Comparison of ENCODE assay signal across 10 mouse cellular contexts in genomic region chr2:84937491-84938150, GRCm38 (mm10). TPM values are rescaled to one million over a fixed set of nuclear protein-coding genes. Genes with fewer than 3 reads are reported as not detected.
DNase-seq lines count a peak whose midpoint lies in the region; ATAC-seq and TF ChIP-seq lines count a peak whose summit lies in the region.
"Had no signal": no experiment of that assay in that cellular context is flagged by ENCODE, and none has a peak within 500 bp of the region (broad histone marks: within the 10 kb centered on the region; RNA-seq: fewer than 3 reads in every experiment).

No protein-coding gene starts in this region.

- no peak overlapping the region for H3K9ac ChIP-seq in hindbrain, embryonic 14.5 days

- no peak for TF ChIP-seq CTCF in kidney, adult 2 months (conservative IDR thresholded peaks at IDR 0.05; ENCODE audit: insufficient read depth, insufficient read length, low read depth, low read length)

- peak overlapping the region; percentile 62 for H3K27ac ChIP-seq in kidney, adult 2 months (ENCODE audit: insufficient read depth, low read depth, low read length)
- H3K27ac ChIP-seq in brown adipose tissue, adult 24 weeks (replicated peaks; ENCODE audit: low read depth, low read length), result peak overlapping the region; percentile 87
- no peak overlapping the region for H3K27ac ChIP-seq in hindbrain, embryonic 14.5 days

- no peak for ATAC-seq in hindbrain, embryonic 14.5 days (ENCODE audit: low FRiP score)
- ATAC-seq: Patski had no signal

- WGBS in kidney, adult 2 months, result 52% methylated on average over 3 of the region's 3 CpGs
- 80% methylated on average over 3 of the region's 3 CpGs for WGBS in hindbrain, embryonic 14.5 days

- no peaks in the 10 kb centered on the region for H3K36me3 ChIP-seq in kidney, adult 2 months (ENCODE audit: control insufficient read depth, insufficient read depth, low read length)
- H3K36me3 ChIP-seq in hindbrain, embryonic 14.5 days (replicated peaks; ENCODE audit: control insufficient read depth, insufficient read depth), result no peaks in the 10 kb centered on the region

- peaks cover 3% of the 10 kb centered on the region; the same call in 1 of the 2 replicates for H3K4me1 ChIP-seq in kidney, adult 2 months (ENCODE audit: control insufficient read depth, insufficient read depth, low read length)
- H3K4me1 ChIP-seq in brown adipose tissue, adult 24 weeks (ENCODE audit: control insufficient read depth, insufficient read depth, insufficient read length, low read length), result peaks cover 15% of the 10 kb centered on the region; the same call in 1 of the 2 replicates
- H3K4me1 ChIP-seq in hindbrain, embryonic 14.5 days (replicated peaks; ENCODE audit: control insufficient read depth, insufficient read depth, low read length), result no peaks in the 10 kb centered on the region

- no peaks in the 10 kb centered on the region for H3K9me3 ChIP-seq in hindbrain, embryonic 14.5 days (ENCODE audit: control insufficient read depth, low read length)

- TF ChIP-seq POLR2A in kidney, adult 2 months (IDR thresholded peaks at IDR 0.05; ENCODE audit: low read depth, low read length), result no peak

- H3K27me3 ChIP-seq in kidney, adult 2 months (replicated peaks; ENCODE audit: control insufficient read depth, insufficient read depth, low read length), result no peaks in the 10 kb centered on the region
- H3K27me3 ChIP-seq in hindbrain, embryonic 14.5 days (ENCODE audit: control insufficient read depth, insufficient read depth, low read length), result peaks cover 8% of the 10 kb centered on the region; the same call in 1 of the 2 replicates

- DNase-seq in kidney, adult 2 months, result peak; percentile 15
- no peak for DNase-seq in kidney, postnatal 25 days
- no peak for DNase-seq in hindbrain, embryonic 14.5 days (ENCODE audit: low spot score)
- peak; percentile 38 for DNase-seq in lung, postnatal 14 days
- DNase-seq in layer of hippocampus, adult 8-10 months (ENCODE audit: low spot score in 2 of 2), result no peak
- no peak for DNase-seq in frontal cortex, postnatal 36 days (ENCODE audit: low spot score in 2 of 2)
- DNase-seq in ovary, postnatal 10 days (ENCODE audit: low spot score), result no peak

- H3K4me2 ChIP-seq in hindbrain, embryonic 14.5 days (replicated peaks), result peak overlapping the region; percentile 50

- peak overlapping the region; percentile 70 for H3K4me3 ChIP-seq in kidney, adult 2 months (ENCODE audit: insufficient read depth, low read depth, low read length)
- peak overlapping the region; percentile 64 for H3K4me3 ChIP-seq in brown adipose tissue, adult 24 weeks (ENCODE audit: insufficient read depth, low read depth, low read length)
- no peak overlapping the region for H3K4me3 ChIP-seq in hindbrain, embryonic 14.5 days (replicated peaks; ENCODE audit: low read length)

RNA-seq across cellular contexts. Expression of gene Slc43a3, which starts 1.2 kb away (rescaled TPM):
- polyA plus RNA-seq in kidney, adult 2 months (2012; rRNA removed), result 60.8 and 62.2 TPM in 2 replicates
- polyA plus RNA-seq in brown adipose tissue, adult 24 weeks (2012; ENCODE audit: insufficient read depth, insufficient read length, missing spikeins), result 18.5 and 18.6 TPM in 2 replicates
- polyA plus RNA-seq in hindbrain, embryonic 14.5 days (2014; fragmentation: Nextera tagmentation; extraction: Ambion mirVana), result 4.8 and 4.9 TPM in 2 replicates
- total RNA-seq in layer of hippocampus, adult 8-10 months (2022), result 1 to 10 TPM in 3 of 4 experiments, not detected in 1; 1.1 to 3.1 (median 2.1) TPM
- polyA plus RNA-seq: Patski had no signal

RNA-seq across cellular contexts. Expression of gene Prg2, which starts 42.6 kb away (rescaled TPM):
- 0.16 TPM in 1 of 2 replicates, not detected in the other for polyA plus RNA-seq in kidney, adult 2 months (2012; rRNA removed)
- polyA plus RNA-seq in brown adipose tissue, adult 24 weeks (2012; ENCODE audit: insufficient read depth, insufficient read length, missing spikeins), result not detected in 2 replicates
- not detected in 2 replicates for polyA plus RNA-seq in hindbrain, embryonic 14.5 days (2014; fragmentation: Nextera tagmentation; extraction: Ambion mirVana)
- not detected for total RNA-seq in layer of hippocampus, adult 8-10 months (2022)
- total RNA-seq: heart, postnatal 14 days had no signal
- polyA plus RNA-seq: Patski had no signal

RNA-seq across cellular contexts. Expression of gene Prg3, which starts 50.4 kb away (rescaled TPM):
- polyA plus RNA-seq in kidney, adult 2 months (2012; rRNA removed), result 0.28 TPM in 1 of 2 replicates, not detected in the other
- not detected in 2 replicates for polyA plus RNA-seq in brown adipose tissue, adult 24 weeks (2012; ENCODE audit: insufficient read depth, insufficient read length, missing spikeins)
- not detected in 2 replicates for polyA plus RNA-seq in hindbrain, embryonic 14.5 days (2014; fragmentation: Nextera tagmentation; extraction: Ambion mirVana)
- not detected for total RNA-seq in layer of hippocampus, adult 8-10 months (2022)
- total RNA-seq: heart, postnatal 14 days had no signal
- polyA plus RNA-seq: Patski had no signal

RNA-seq across cellular contexts. Expression of gene Rtn4rl2, which starts 51.1 kb away (rescaled TPM):
- 1.4 and 1.5 TPM in 2 replicates for polyA plus RNA-seq in kidney, adult 2 months (2012; rRNA removed)
- 1.5 TPM in 1 of 2 replicates, not detected in the other for polyA plus RNA-seq in brown adipose tissue, adult 24 weeks (2012; ENCODE audit: insufficient read depth, insufficient read length, missing spikeins)
- polyA plus RNA-seq in hindbrain, embryonic 14.5 days (2014; fragmentation: Nextera tagmentation; extraction: Ambion mirVana), result 3.8 and 4.5 TPM in 2 replicates
- total RNA-seq in layer of hippocampus, adult 8-10 months (2022), result 10 to 100 TPM; 63.8 to 85.9 (median 79.0) TPM

Comparison
In these comparisons a context has a peak if more than half of its experiments do, and no peak if none do; other contexts are left out.
1. DNase-seq: peak in kidney, adult 2 months (single experiment) and lung, postnatal 14 days (single experiment); none in kidney, postnatal 25 days (0 of 2), hindbrain, embryonic 14.5 days (single experiment), layer of hippocampus, adult 8-10 months (0 of 2), frontal cortex, postnatal 36 days (0 of 2) and ovary, postnatal 10 days (single experiment).